Mouse (Mus musculus): Measurements from ENCODE around the gene Cbl.
A peak's percentile ranks its signal among the peaks of the same experiment; 100 is the strongest.

The Cbl gene

GRCm38 (mm10) chr9:44096536-44096935 is 137.3 kb downstream of the Cbl start:
- peak; percentile 55 for DNase-seq

GRCm38 (mm10) chr9:44095781-44096180 is 138.1 kb downstream of the Cbl start:
- peak; percentile 45 for DNase-seq

GRCm38 (mm10) chr9:44094737-44095136 is 139.1 kb downstream of the Cbl start:
- peak; percentile 37 for DNase-seq

- peak; percentile 89 for DNase-seq
These were observed 140.0 kb downstream of the Cbl start for GRCm38 (mm10) chr9:44093612-44094503.
